Mouse (Mus musculus) ES-E14 (cell line): ENCODE data around the gene Lix1.

Experiments
- CHD2 ChIP-seq: IDR thresholded peaks from 2 replicates; pipeline ENCODE4 v1.6.1; 2014; ENCODE audit warnings: mild to moderate bottlenecking, low read depth, low read length, inconsistent platforms
- MAFK ChIP-seq: IDR thresholded peaks from 2 replicates; pipeline ENCODE4 v1.6.1; 2014; ENCODE audit warnings: mild to moderate bottlenecking, low read depth, low read length, inconsistent platforms; ENCODE audit not compliant: insufficient read depth
- ZC3H11A ChIP-seq: IDR thresholded peaks from 2 replicates; pipeline ENCODE4 v1.6.1; 2012; ENCODE audit warnings: low read depth, mild to moderate bottlenecking, inconsistent platforms, low read length, borderline replicate concordance
- ZNF384 ChIP-seq: IDR thresholded peaks from 2 replicates; pipeline ENCODE4 v1.6.1; 2012; ENCODE audit warnings: low read depth, low read length, inconsistent platforms

DNA sequence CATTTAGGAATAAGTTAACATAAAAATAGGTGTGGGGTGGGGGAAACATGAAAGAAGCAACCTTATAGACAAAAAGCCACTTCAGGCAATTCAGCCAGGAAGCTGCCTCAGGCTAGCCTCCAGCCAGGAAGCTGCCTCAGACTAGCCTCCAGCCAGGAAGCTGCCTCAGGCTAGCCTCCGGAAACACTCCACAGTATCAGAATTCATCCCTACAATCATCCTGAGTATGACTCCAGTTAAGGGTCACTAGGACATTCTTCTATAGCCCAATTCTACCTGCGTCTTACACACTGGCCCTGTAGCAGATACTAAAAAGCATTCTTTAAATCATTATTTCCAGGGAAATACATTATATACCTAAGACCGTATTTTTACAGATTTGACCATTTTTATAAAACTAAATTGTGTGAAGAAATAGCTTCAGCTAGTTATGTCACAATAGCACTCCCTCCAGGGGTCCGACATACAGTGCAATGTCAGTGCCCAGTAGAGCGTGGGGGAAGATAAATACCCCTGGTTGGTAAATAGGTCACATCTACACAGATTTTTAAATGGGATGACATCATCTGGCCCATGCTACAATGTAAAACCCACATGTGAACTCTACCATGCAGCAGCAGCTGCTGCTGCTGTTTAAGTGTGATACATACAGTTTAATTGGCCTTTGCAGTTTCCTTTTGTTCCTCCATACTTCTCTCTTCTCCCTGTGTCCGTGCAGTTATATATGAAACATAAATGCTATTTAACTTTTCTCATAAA, 6.4 kb downstream of the Lix1 start:
- TF ChIP-seq ZNF384: peak; percentile 85; the same call in 1 of the 2 replicates
- no peak for TF ChIP-seq ZC3H11A
- peak; percentile 33; the same call in 1 of the 2 replicates for TF ChIP-seq CHD2
- TF ChIP-seq MAFK: no peak
